Mouse (Mus musculus) embryonic facial prominence, embryonic 11.5 days (tissue): Measurements from ENCODE around the gene Sbf2. TPM values are rescaled to one million over a fixed set of nuclear protein-coding genes. Genes with fewer than 3 reads are reported as not detected.

Source experiments
- ATAC-seq: fragments of 200-750 bp; cut with Nextera tagmentation; replicated peaks from 2 replicates; pipeline ENCODE4 v1.8.0; 2017; ENCODE audit warnings: low read depth; ENCODE audit not compliant: insufficient number of reproducible peaks, low FRiP score, low TSS enrichment
- DNase-seq: peaks from one replicate; pipeline ENCODE4 v3.0.0-alpha.2; 2015; ENCODE audit warnings: low spot score
- H3K27ac ChIP-seq: fragments of 300-500 bp; sonication (generic); replicated peaks from 2 replicates; pipeline ENCODE4 v1.5.1; 2014; ENCODE audit warnings: mild to moderate bottlenecking, low read depth, low read length, control low read depth
- H3K27me3 ChIP-seq: fragments of 300-500 bp; sonication (generic); 2 replicates; pipeline ENCODE4 v1.6.1; 2014; ENCODE audit warnings: mild to moderate bottlenecking, low read length, moderate library complexity, mixed read lengths; ENCODE audit not compliant: control insufficient read depth, insufficient read depth
- H3K36me3 ChIP-seq: fragments of 300-500 bp; sonication (generic); replicated peaks from 2 replicates; pipeline ENCODE4 v1.6.1; 2014; ENCODE audit warnings: low read depth, mild to moderate bottlenecking, low read length, moderate library complexity, mixed read lengths; ENCODE audit not compliant: control insufficient read depth, insufficient read depth
- H3K4me1 ChIP-seq: fragments of 300-500 bp; sonication (generic); 2 replicates; pipeline ENCODE4 v1.6.1; 2014; ENCODE audit warnings: low read length, mixed read lengths; ENCODE audit not compliant: control insufficient read depth, insufficient read depth
- H3K4me2 ChIP-seq: fragments of 300-500 bp; sonication (generic); 2 replicates; pipeline ENCODE4 v1.6.1; 2014; ENCODE audit warnings: low read depth, mild to moderate bottlenecking, control low read depth, low read length, moderate library complexity
- H3K4me3 ChIP-seq: fragments of 300-500 bp; sonication (generic); 2 replicates; pipeline ENCODE4 v1.5.1; 2014; ENCODE audit warnings: low read depth, low read length, control low read depth
- H3K9ac ChIP-seq: fragments of 300-500 bp; sonication (generic); replicated peaks from 2 replicates; pipeline ENCODE4 v1.6.1; 2014; ENCODE audit warnings: mild to moderate bottlenecking, control low read depth, low read length
- H3K9me3 ChIP-seq: fragments of 300-500 bp; sonication (generic); replicated peaks from 2 replicates; pipeline ENCODE4 v1.6.1; 2016; ENCODE audit warnings: mild to moderate bottlenecking, low read length, inconsistent platforms, mixed read lengths; ENCODE audit not compliant: control insufficient read depth
- WGBS: fragments of 180-500 bp; shearing (Covaris S2); extraction: QIAGEN DNeasy Blood & Tissue Kit; methylation state at CpG from one replicate; pipeline ENCODE4 v1.1.7; 2014; 5-methylcytosine and 5-hydroxymethylcytosine counted together
- polyA plus RNA-seq: library from polyadenylated mRNA; unstranded; fragments of >200 nt; fragmentation: Nextera tagmentation; extraction: Ambion mirVana; gene quantifications from 2 replicates; pipeline ENCODE4 v1.2.1, GENCODE M21; 2014

Gene Sbf2
- polyA plus RNA-seq, 1 experiment from 2014 or later: 25.4 TPM

- 91% methylated on average over 12 of the region's 12 CpGs for WGBS
Observed at GRCm38 (mm10) chr7:110285076-110285848, 329.5 kb downstream of the Sbf2 start.

GRCm38 (mm10) chr7:110283484-110284275 is 331.0 kb downstream of the Sbf2 start:
- DNase-seq: no peak

More at GRCm38 (mm10) chr7:110285076-110285848, 329.5 kb downstream of the Sbf2 start:
- ATAC-seq (no peak), DNase-seq (no peak)
- no peak overlapping the region for H3K4me3 ChIP-seq
- H3K4me2 ChIP-seq: no peak overlapping the region
- no peaks in the 10 kb centered on the region for H3K9me3 ChIP-seq
- no peak overlapping the region for H3K27ac ChIP-seq
- no peaks in the 10 kb centered on the region for H3K4me1 ChIP-seq
- no peaks in the 10 kb centered on the region for H3K27me3 ChIP-seq
- H3K36me3 ChIP-seq: no peaks in the 10 kb centered on the region; the same call in 1 of the 2 replicates
- H3K9ac ChIP-seq: no peak overlapping the region

GRCm38 (mm10) chr7:110282797-110283196 is 331.9 kb downstream of the Sbf2 start:
- H3K4me3 ChIP-seq: no peak overlapping the region
- H3K27ac ChIP-seq: no peak overlapping the region
- no peaks in the 10 kb centered on the region for H3K27me3 ChIP-seq
- ATAC-seq: no peak
- no peaks in the 10 kb centered on the region for H3K9me3 ChIP-seq
- DNase-seq: no peak
- H3K4me2 ChIP-seq: no peak overlapping the region
- H3K4me1 ChIP-seq: no peaks in the 10 kb centered on the region
- 83% methylated on average over 11 of the region's 11 CpGs for WGBS
- H3K9ac ChIP-seq: no peak overlapping the region
- H3K36me3 ChIP-seq: peaks cover 6% of the 10 kb centered on the region

More at GRCm38 (mm10) chr7:110283484-110284275, 331.0 kb downstream of the Sbf2 start:
- no peaks in the 10 kb centered on the region for H3K4me1 ChIP-seq
- H3K27ac ChIP-seq: no peak overlapping the region
- H3K4me3 ChIP-seq: no peak overlapping the region
- no peaks in the 10 kb centered on the region for H3K27me3 ChIP-seq
- no peak for ATAC-seq
- H3K9me3 ChIP-seq: no peaks in the 10 kb centered on the region
- peaks cover 6% of the 10 kb centered on the region for H3K36me3 ChIP-seq
- 94% methylated on average over 6 of the region's 6 CpGs for WGBS
- no peak overlapping the region for H3K4me2 ChIP-seq
- H3K9ac ChIP-seq: no peak overlapping the region

- Histone ChIP-seq H3K36me3 (peaks cover 6% of the 10 kb centered on the region), H3K9ac (no peak overlapping the region), H3K9me3 (no peaks in the 10 kb centered on the region), H3K4me2 (no peak overlapping the region), H3K4me3 (no peak overlapping the region), H3K27ac (no peak overlapping the region), H3K27me3 (no peaks in the 10 kb centered on the region), H3K4me1 (no peaks in the 10 kb centered on the region)
- no peak for DNase-seq
- no peak for ATAC-seq
- 90% methylated on average over 11 of the region's 11 CpGs for WGBS
Observed at GRCm38 (mm10) chr7:110281435-110282256, 333.1 kb downstream of the Sbf2 start.

- H3K4me1 ChIP-seq: no peaks in the 10 kb centered on the region
- no peaks in the 10 kb centered on the region for H3K27me3 ChIP-seq
- WGBS: 91% methylated on average over 4 of the region's 4 CpGs
- no peak overlapping the region for H3K27ac ChIP-seq
- no peak overlapping the region for H3K4me2 ChIP-seq
- no peaks in the 10 kb centered on the region for H3K9me3 ChIP-seq
- H3K36me3 ChIP-seq: peaks cover 6% of the 10 kb centered on the region
- no peak for DNase-seq
- ATAC-seq: no peak
- H3K4me3 ChIP-seq: no peak overlapping the region
- H3K9ac ChIP-seq: no peak overlapping the region
Observed at GRCm38 (mm10) chr7:110279183-110279582, 335.5 kb downstream of the Sbf2 start.

GRCm38 (mm10) chr7:110277734-110278245 is 336.9 kb downstream of the Sbf2 start:
- DNase-seq: no peak
- H3K36me3 ChIP-seq: peaks cover 6% of the 10 kb centered on the region
- 97% methylated on average over 5 of the region's 5 CpGs for WGBS

GRCm38 (mm10) chr7:110272434-110272833 is 342.3 kb downstream of the Sbf2 start:
- no peak for ATAC-seq
- no peaks in the 10 kb centered on the region for H3K9me3 ChIP-seq
- H3K4me3 ChIP-seq: no peak overlapping the region
- H3K27me3 ChIP-seq: no peaks in the 10 kb centered on the region
- no peak overlapping the region for H3K27ac ChIP-seq
- no peak overlapping the region for H3K9ac ChIP-seq
- WGBS: 56% methylated on average over 4 of the region's 4 CpGs
- H3K4me2 ChIP-seq: no peak overlapping the region
- H3K36me3 ChIP-seq: no peaks in the 10 kb centered on the region
- DNase-seq: no peak
- no peaks in the 10 kb centered on the region for H3K4me1 ChIP-seq

More at GRCm38 (mm10) chr7:110277734-110278245, 336.9 kb downstream of the Sbf2 start:
- no peak overlapping the region for H3K4me2 ChIP-seq
- no peak overlapping the region for H3K4me3 ChIP-seq
- no peaks in the 10 kb centered on the region for H3K9me3 ChIP-seq
- no peaks in the 10 kb centered on the region for H3K27me3 ChIP-seq
- H3K4me1 ChIP-seq: no peaks in the 10 kb centered on the region
- no peak overlapping the region for H3K27ac ChIP-seq
- H3K9ac ChIP-seq: no peak overlapping the region
- ATAC-seq: no peak
